Mouse (Mus musculus) G1E (cell line): Measurements from ENCODE around the gene Sec14l3. TPM values are rescaled to one million over a fixed set of nuclear protein-coding genes. Genes with fewer than 3 reads are reported as not detected.

Source experiments
- ATAC-seq: 2 replicates; pipeline ENCODE4 v1.8.0; 2016; ENCODE audit warnings: mild to moderate bottlenecking; ENCODE audit not compliant: insufficient number of reproducible peaks, poor library complexity, low FRiP score, severe bottlenecking; ENCODE audit errors: extremely low read depth
- DNase-seq: peaks from one replicate; pipeline ENCODE4 v3.0.0; 2012; ENCODE audit warnings: low spot score
- H3K27me3 ChIP-seq: 2 replicates; pipeline ENCODE4 v1.6.1; 2012; ENCODE audit warnings: mild to moderate bottlenecking, low read length, inconsistent platforms; ENCODE audit not compliant: insufficient read depth
- H3K36me3 ChIP-seq: replicated peaks from 2 replicates; pipeline ENCODE3; 2012; ENCODE audit warnings: mild to moderate bottlenecking, inconsistent platforms
- H3K4me1 ChIP-seq: 2 replicates; pipeline ENCODE4 v1.6.1; 2012; ENCODE audit warnings: low read depth, low read length, inconsistent platforms, mixed read lengths; ENCODE audit not compliant: insufficient read depth
- H3K4me3 ChIP-seq: 2 replicates; pipeline ENCODE4 v1.5.1; 2012; ENCODE audit warnings: low read depth, mild to moderate bottlenecking, inconsistent platforms, low read length, moderate library complexity, mixed read lengths
- H3K9me3 ChIP-seq: replicated peaks from 2 replicates; pipeline ENCODE4 v1.6.1; 2012; ENCODE audit warnings: inconsistent platforms
- CTCF ChIP-seq: IDR thresholded peaks from 2 replicates; pipeline ENCODE4 v1.5.1; 2012; ENCODE audit warnings: low read depth, low read length, inconsistent platforms, mixed read lengths
- GATA1 ChIP-seq: IDR thresholded peaks from 2 replicates; pipeline ENCODE4 v1.6.1; 2012; ENCODE audit warnings: borderline replicate concordance, low read length, inconsistent platforms, mixed read lengths
- GATA2 ChIP-seq: IDR thresholded peaks from 2 replicates; pipeline ENCODE4 v1.6.1; 2012; ENCODE audit warnings: low read depth, low read length, inconsistent platforms, borderline replicate concordance
- POLR2AphosphoS5 ChIP-seq: IDR thresholded peaks from 2 replicates; pipeline ENCODE4 v1.6.1; 2012; ENCODE audit warnings: low read depth, low read length, inconsistent platforms; ENCODE audit not compliant: insufficient replicate concordance
- TAL1 ChIP-seq: conservative IDR thresholded peaks from 2 replicates; pipeline ENCODE4 v1.6.1; 2012; ENCODE audit warnings: low read depth, low read length, inconsistent platforms, mixed read lengths
- polyA plus RNA-seq: library from polyadenylated mRNA; stranded (reverse); fragments of >175 nt; gene quantifications from 2 replicates; pipeline ENCODE4 v1.2.3, GENCODE M21; 2012
- total RNA-seq, 2 experiments: library from RNA; stranded (forward) in 1 of 2; stranded (reverse) in 1 of 2; fragments of 200-1000 nt in 1 of 2; fragments of >200 nt in 1 of 2; fragmentation: Nextera tagmentation in 1 of 2; gene quantifications; 2 replicates each; pipeline ENCODE4 v1.2.3; 2014 to 2017

Gene Sec14l3
- total and polyA plus RNA-seq, 3 experiments = 0.11 TPM; not detected in 2

DNA sequence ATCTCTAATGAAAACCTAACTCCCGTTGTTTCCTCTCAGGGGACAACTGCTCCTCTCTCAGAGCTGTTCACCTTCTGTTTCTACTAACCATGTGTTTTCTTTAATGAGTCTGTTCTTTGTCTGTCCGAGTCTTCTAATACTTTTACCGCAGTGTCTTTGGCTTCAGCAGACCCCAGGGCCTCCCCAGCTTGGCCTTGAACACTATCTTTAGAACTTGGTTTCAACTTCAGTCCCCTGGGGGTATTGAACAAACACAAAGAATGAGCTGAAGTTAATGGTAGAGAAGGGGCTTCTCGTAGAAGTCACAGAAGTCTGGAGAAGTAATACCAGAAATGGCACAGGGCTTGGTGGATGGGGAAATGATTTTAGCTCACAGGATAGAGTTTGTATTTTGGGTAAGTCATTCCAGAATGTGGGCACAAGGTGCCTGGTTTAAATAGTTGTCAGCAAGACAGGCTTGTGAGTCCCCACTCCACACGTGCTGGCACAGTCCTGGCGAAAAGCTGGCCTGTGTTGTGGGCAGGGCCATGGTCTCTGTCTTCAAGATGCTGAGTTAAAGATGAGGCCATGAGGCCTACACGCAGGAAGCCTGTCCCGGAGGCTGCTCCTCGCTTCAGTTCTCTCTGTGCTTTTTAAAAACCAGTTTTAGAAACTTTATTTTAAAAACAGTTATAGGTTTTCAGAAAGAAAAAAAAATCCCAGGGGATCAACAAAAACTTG, 28.1 kb upstream of the Sec14l3 start:
- Histone ChIP-seq H3K36me3 (no peaks in the 10 kb centered on the region), H3K9me3 (no peaks in the 10 kb centered on the region), H3K4me3 (no peak overlapping the region), H3K27me3 (peaks cover 10% of the 10 kb centered on the region), H3K4me1 (no peaks in the 10 kb centered on the region; the same call in 1 of the 2 replicates)
- no peak for DNase-seq
- ATAC-seq = no peak
- TF ChIP-seq GATA2 (no peak), CTCF (no peak), TAL1 (no peak), POLR2AphosphoS5 (no peak), GATA1 (no peak)

DNA sequence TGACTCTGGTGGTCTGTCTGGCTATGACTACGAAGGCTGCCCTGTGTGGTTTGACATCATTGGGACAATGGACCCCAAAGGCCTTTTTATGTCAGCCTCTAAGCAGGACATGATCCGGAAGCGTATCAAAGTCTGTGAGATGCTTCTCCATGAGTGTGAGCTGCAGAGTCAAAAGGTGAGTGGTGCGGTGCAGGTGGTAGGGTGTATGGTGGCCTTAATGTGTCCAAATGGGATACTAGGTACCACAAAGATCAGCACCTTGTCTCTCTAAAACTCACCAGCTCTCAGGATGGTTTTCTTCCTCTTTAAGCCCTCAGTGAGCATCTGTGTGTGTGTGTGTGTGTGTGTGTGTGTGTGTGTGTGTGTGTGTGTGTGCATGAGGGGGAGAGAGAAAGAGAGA, 24.7 kb upstream of the Sec14l3 start:
- TF ChIP-seq GATA1 (no peak), GATA2 (no peak), POLR2AphosphoS5 (no peak), CTCF (no peak), TAL1 (no peak)
- ATAC-seq = no peak

DNA sequence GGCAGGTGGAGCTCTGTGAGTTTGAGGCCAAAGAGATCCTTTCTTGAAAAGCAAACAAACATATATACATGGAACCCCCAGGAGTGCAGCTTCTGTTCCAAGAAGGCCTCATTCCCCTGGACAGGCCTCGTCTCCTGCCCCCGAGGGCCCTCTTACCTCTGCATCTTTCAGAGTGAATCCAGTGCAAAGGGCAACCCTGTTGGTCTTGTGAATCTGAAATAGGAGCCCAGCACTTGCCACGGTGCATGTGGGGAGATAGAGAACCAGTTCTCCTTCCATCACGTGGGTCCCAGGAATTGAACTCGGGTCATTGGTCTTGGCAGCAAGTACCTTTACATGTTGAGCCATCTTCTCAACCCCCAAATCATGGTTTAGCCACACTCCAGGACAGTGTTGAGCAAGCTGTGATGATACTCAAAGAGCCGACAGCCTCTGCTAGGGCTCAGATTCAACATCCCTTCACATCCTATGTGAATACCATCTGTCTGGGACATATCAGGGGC, 23.5 kb upstream of the Sec14l3 start:
- no peak for ATAC-seq

More for the DNA sequence above, 24.7 kb upstream of the Sec14l3 start:
- Histone ChIP-seq H3K9me3 (no peaks in the 10 kb centered on the region), H3K36me3 (no peaks in the 10 kb centered on the region), H3K4me3 (no peak overlapping the region), H3K27me3 (peaks cover 7% of the 10 kb centered on the region), H3K4me1 (no peaks in the 10 kb centered on the region; the same call in 1 of the 2 replicates)
- no peak for DNase-seq

DNA sequence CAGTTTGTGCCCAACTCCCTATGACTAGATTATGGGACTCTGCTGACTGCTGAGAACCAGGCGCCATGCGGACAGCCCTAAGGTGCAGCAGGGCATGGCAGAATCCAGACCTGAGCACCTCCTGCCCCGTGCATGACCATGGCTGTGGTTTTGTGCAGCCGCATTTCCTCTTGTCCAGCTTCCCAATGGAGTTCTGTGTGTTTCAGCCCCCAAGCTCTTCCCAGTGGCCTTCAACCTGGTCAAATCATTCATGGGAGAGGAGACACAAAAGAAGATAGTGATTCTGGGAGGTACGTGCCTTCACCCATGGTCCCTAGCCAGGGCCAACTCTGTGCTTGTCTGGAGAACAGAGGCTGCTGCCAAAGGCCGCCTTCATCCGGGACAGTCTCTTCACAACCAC, 21.6 kb upstream of the Sec14l3 start:
- no peak for ATAC-seq
- no peak for TF ChIP-seq TAL1
- Histone ChIP-seq H3K36me3 (no peaks in the 10 kb centered on the region), H3K4me1 (no peaks in the 10 kb centered on the region), H3K27me3 (peaks cover 5% of the 10 kb centered on the region), H3K4me3 (no peak overlapping the region), H3K9me3 (no peaks in the 10 kb centered on the region)
- DNase-seq = no peak

More for the DNA sequence above, 23.5 kb upstream of the Sec14l3 start:
- TF ChIP-seq POLR2AphosphoS5 = no peak
- no peak for TF ChIP-seq GATA2
- TF ChIP-seq GATA1 = no peak
- TF ChIP-seq CTCF = no peak
- no peak for TF ChIP-seq TAL1
- Histone ChIP-seq H3K4me3 (no peak overlapping the region), H3K9me3 (no peaks in the 10 kb centered on the region), H3K4me1 (no peaks in the 10 kb centered on the region), H3K36me3 (no peaks in the 10 kb centered on the region), H3K27me3 (peaks cover 5% of the 10 kb centered on the region)
- no peak for DNase-seq

DNA sequence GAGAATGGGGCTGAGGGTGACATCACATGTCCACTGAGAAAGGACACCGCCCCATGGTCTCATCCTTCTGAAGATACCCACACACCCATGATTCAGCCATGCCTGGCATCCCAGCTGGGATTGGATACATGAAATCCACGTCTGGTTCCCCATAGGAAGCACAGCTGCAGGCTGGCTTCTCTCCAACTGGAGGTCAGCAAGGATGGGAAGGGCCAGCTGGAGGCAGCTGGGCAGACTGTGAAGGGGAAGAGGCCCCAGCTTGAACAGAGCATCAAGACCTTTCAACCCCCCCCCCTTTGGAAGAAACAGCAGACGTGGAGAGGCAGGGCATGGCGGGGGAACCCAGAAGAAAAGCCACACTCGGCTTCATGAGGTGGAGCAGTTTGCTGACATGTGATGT, 18.1 kb upstream of the Sec14l3 start:
- no peaks in the 10 kb centered on the region for H3K36me3 ChIP-seq
- H3K27me3 ChIP-seq = peaks cover 5% of the 10 kb centered on the region
- TF ChIP-seq GATA2 (no peak), TAL1 (no peak), POLR2AphosphoS5 (no peak), GATA1 (no peak), CTCF (no peak)
- H3K4me3 ChIP-seq = no peak overlapping the region
- H3K9me3 ChIP-seq = no peaks in the 10 kb centered on the region
- DNase-seq (no peak), ATAC-seq (no peak)
- H3K4me1 ChIP-seq = no peaks in the 10 kb centered on the region

DNA sequence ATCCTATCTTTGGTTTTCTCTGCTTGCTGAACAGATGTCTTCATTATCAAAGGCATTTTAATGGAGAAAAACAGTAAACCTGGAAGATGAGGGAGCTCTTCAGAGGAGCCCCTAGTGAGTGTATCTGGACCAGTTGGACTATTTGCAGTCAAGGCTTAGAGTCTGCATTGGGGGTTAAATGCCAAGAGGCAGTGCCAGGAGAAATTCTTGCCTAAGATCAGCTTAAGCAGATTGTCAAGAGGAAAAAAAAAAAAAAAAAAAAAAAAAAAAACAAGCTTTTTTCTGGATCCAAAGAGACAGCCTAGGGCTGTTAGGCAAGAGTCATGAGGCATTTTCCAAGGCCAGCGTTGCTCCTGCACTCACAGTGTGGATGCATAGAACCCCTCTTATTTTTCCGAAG, 16.9 kb upstream of the Sec14l3 start:
- TF ChIP-seq CTCF = no peak
- TF ChIP-seq GATA1 = no peak
- no peak for TF ChIP-seq POLR2AphosphoS5
- TF ChIP-seq GATA2 = no peak
- no peak for TF ChIP-seq TAL1
- H3K27me3 ChIP-seq = peaks cover 5% of the 10 kb centered on the region
- H3K36me3 ChIP-seq = no peaks in the 10 kb centered on the region
- no peaks in the 10 kb centered on the region for H3K9me3 ChIP-seq
- H3K4me3 ChIP-seq = no peak overlapping the region
- no peaks in the 10 kb centered on the region for H3K4me1 ChIP-seq
- no peak for DNase-seq
- ATAC-seq = no peak
